In the genomic region with DNA sequence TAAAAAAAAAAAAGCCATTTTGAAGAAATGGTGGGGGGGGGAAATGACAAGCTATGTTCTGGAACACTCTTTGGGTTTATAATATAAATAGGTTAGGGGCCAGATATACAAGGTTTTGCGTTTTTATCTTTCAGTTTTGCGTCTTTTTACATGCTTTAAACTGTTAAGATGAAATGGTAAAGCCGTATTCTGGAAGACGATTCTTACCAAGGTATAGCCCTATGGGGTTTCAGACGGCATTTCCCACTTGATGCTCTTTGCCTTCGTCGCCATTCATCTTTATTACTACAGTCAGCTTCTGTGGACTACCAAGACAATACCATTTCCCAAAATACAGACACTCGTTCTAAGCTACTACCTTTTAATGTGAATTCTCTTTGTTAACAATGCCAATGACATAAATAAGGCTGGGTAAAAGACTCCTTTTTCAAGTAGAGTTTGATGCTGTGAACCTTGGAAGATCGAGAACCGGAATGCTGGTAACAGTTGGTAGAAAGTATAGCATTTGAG, we compare ENCODE assay signal across 8 mouse cellular contexts. TPM values are rescaled to one million over a fixed set of nuclear protein-coding genes. Genes with fewer than 3 reads are reported as not detected.
A peak's percentile ranks its signal among the peaks of the same experiment; 100 is the strongest.
DNase-seq lines count a peak whose midpoint lies in the region; ATAC-seq and TF ChIP-seq lines count a peak whose summit lies in the region.

No protein-coding gene starts in this region.

- peak overlapping the region; percentile 97 for H3K9ac ChIP-seq in liver, embryonic 12.5 days

- no peak for ATAC-seq in liver, embryonic 12.5 days

- no peak for TF ChIP-seq POLR2A in testis, adult 2 months (IDR thresholded peaks at IDR 0.05; ENCODE audit: control insufficient read depth, low read depth, low read length)

- H3K9me3 ChIP-seq in liver, embryonic 12.5 days (replicated peaks): no peaks in the 10 kb centered on the region

- peak overlapping the region; percentile 97 for H3K4me2 ChIP-seq in liver, embryonic 12.5 days

- TF ChIP-seq CTCF in testis, adult 2 months (IDR thresholded peaks at IDR 0.05; ENCODE audit: control insufficient read depth, insufficient read depth, insufficient replicate concordance, low read depth, low read length): no peak

- peak overlapping the region; percentile 95; the same call in 1 of the 2 replicates for H3K4me3 ChIP-seq in testis, adult 2 months (ENCODE audit: control insufficient read depth, low read depth, low read length)
- peak overlapping the region; percentile 94 for H3K4me3 ChIP-seq in liver, embryonic 12.5 days

- DNase-seq in embryo, embryonic 10.5 days (ENCODE audit: low spot score): peak; percentile 47
- DNase-seq in embryo, embryonic 10 days (ENCODE audit: low spot score): no peak
- no peak for DNase-seq in testis, postnatal 10 days (ENCODE audit: low spot score)
- DNase-seq in urinary bladder, postnatal 14 days (ENCODE audit: low spot score): no peak
- no peak for DNase-seq in ovary, postnatal 10 days (ENCODE audit: low spot score)
- DNase-seq in spleen, adult 12 weeks (ENCODE audit: low spot score): no peak

- no peaks in the 10 kb centered on the region; the same call in 1 of the 2 replicates for H3K4me1 ChIP-seq in testis, adult 2 months (ENCODE audit: control insufficient read depth, insufficient read depth, low read length)
- peaks cover 22% of the 10 kb centered on the region for H3K4me1 ChIP-seq in liver, embryonic 12.5 days

- 32% methylated on average over 10 of the region's 10 CpGs for WGBS in liver, embryonic 12.5 days (ENCODE audit: insufficient replicate concordance)

- no peaks in the 10 kb centered on the region for H3K36me3 ChIP-seq in testis, adult 2 months (ENCODE audit: control insufficient read depth, insufficient read depth, low read length)
- H3K36me3 ChIP-seq in liver, embryonic 12.5 days: no peaks in the 10 kb centered on the region

- H3K27me3 ChIP-seq in testis, adult 2 months (ENCODE audit: control insufficient read depth, insufficient read depth, low read length): no peaks in the 10 kb centered on the region
- H3K27me3 ChIP-seq in liver, embryonic 12.5 days (replicated peaks): no peaks in the 10 kb centered on the region

- H3K27ac ChIP-seq in testis, adult 2 months (ENCODE audit: control insufficient read depth, insufficient read depth, low read depth, low read length): no peak overlapping the region
- no peak overlapping the region for H3K27ac ChIP-seq in liver, embryonic 12.5 days

RNA-seq across cellular contexts. Expression of a gene that starts 1.6 kb away (rescaled TPM):
- polyA plus RNA-seq in testis, adult 2 months (2012; rRNA removed): 31.1 and 38.4 TPM in 2 replicates
- 4.6 and 5.2 TPM in 2 replicates for polyA plus RNA-seq in liver, embryonic 12.5 days (2016; fragmentation: Nextera tagmentation; extraction: Ambion mirVana)
